Mouse (Mus musculus) embryonic facial prominence, embryonic 12.5 days (tissue): ENCODE measurements around the gene Kcnk2. TPM values are rescaled to one million over a fixed set of nuclear protein-coding genes. Genes with fewer than 3 reads are reported as not detected.

Experiments
- ATAC-seq: fragments of 200-750 bp; cut with Nextera tagmentation; 2 replicates; pipeline ENCODE4 v1.8.0; 2017; ENCODE audit not compliant: insufficient number of reproducible peaks, insufficient read depth, low FRiP score, low TSS enrichment
- H3K27ac ChIP-seq: fragments of 300-500 bp; sonication (generic); 2 replicates; pipeline ENCODE4 v1.5.1; 2016; ENCODE audit warnings: mild to moderate bottlenecking
- H3K27me3 ChIP-seq: fragments of 300-500 bp; sonication (generic); 2 replicates; pipeline ENCODE4 v1.6.1; 2016; ENCODE audit warnings: mild to moderate bottlenecking, moderate library complexity
- H3K36me3 ChIP-seq: fragments of 300-500 bp; sonication (generic); 2 replicates; pipeline ENCODE4 v1.6.1; 2016; ENCODE audit warnings: mild to moderate bottlenecking
- H3K4me1 ChIP-seq: fragments of 300-500 bp; sonication (generic); 2 replicates; pipeline ENCODE4 v1.6.1; 2016
- H3K4me2 ChIP-seq: fragments of 300-500 bp; sonication (generic); replicated peaks from 2 replicates; pipeline ENCODE4 v1.6.1; 2016; ENCODE audit warnings: mild to moderate bottlenecking, moderate library complexity
- H3K4me3 ChIP-seq: fragments of 300-500 bp; sonication (generic); 2 replicates; pipeline ENCODE4 v1.5.1; 2016; ENCODE audit warnings: mild to moderate bottlenecking
- H3K9ac ChIP-seq: fragments of 300-500 bp; sonication (generic); 2 replicates; pipeline ENCODE4 v1.6.1; 2016; ENCODE audit warnings: mild to moderate bottlenecking, moderate library complexity
- H3K9me3 ChIP-seq: fragments of 300-500 bp; sonication (generic); 2 replicates; pipeline ENCODE4 v1.6.1; 2016; ENCODE audit warnings: mild to moderate bottlenecking, moderate library complexity
- WGBS: fragments of 180-500 bp; shearing (Covaris S2); methylation state at CpG from one replicate; pipeline ENCODE4 v1.1.7; 2016; 5-methylcytosine and 5-hydroxymethylcytosine counted together
- polyA plus RNA-seq: library from polyadenylated mRNA; unstranded; fragments of >200 nt; fragmentation: Nextera tagmentation; extraction: Ambion mirVana; gene quantifications from 2 replicates; pipeline ENCODE4 v1.2.1, GENCODE M21; 2016

The Kcnk2 gene
- polyA plus RNA-seq, 1 experiment from 2014 or later: 6.3 TPM

GRCm38 (mm10) chr1:189342416-189343104, 59.5 kb downstream of the Kcnk2 start:
- Histone ChIP-seq H3K4me1 (peaks cover 10% of the 10 kb centered on the region; the same call in 1 of the 2 replicates), H3K27me3 (peaks cover 29% of the 10 kb centered on the region), H3K27ac (no peak overlapping the region), H3K4me3 (peak overlapping the region; percentile 62), H3K9ac (peak overlapping the region; percentile 27; the same call in 1 of the 2 replicates), H3K4me2 (peak overlapping the region; percentile 97), H3K9me3 (no peaks in the 10 kb centered on the region), H3K36me3 (no peaks in the 10 kb centered on the region)
- WGBS: 4% methylated on average over 30 of the region's 30 CpGs
- ATAC-seq: no peak

GRCm38 (mm10) chr1:189341381-189341917, 60.6 kb downstream of the Kcnk2 start:
- Histone ChIP-seq H3K9me3 (no peaks in the 10 kb centered on the region), H3K27me3 (peaks cover 29% of the 10 kb centered on the region), H3K4me2 (no peak overlapping the region; the same call in 1 of the 2 replicates), H3K27ac (no peak overlapping the region), H3K4me3 (no peak overlapping the region), H3K36me3 (no peaks in the 10 kb centered on the region), H3K9ac (no peak overlapping the region; the same call in 1 of the 2 replicates), H3K4me1 (peaks cover 10% of the 10 kb centered on the region; the same call in 1 of the 2 replicates)
- ATAC-seq: no peak
- 37% methylated on average over 4 of the region's 4 CpGs for WGBS

- Histone ChIP-seq H3K4me1 (no peaks in the 10 kb centered on the region), H3K4me2 (no peak overlapping the region), H3K4me3 (no peak overlapping the region), H3K9ac (no peak overlapping the region), H3K36me3 (no peaks in the 10 kb centered on the region), H3K27me3 (no peaks in the 10 kb centered on the region), H3K9me3 (no peaks in the 10 kb centered on the region), H3K27ac (no peak overlapping the region)
- 67% methylated on average over 2 of the region's 2 CpGs for WGBS
- no peak for ATAC-seq
These were observed 86.2 kb downstream of the Kcnk2 start for GRCm38 (mm10) chr1:189315896-189316295.

GRCm38 (mm10) chr1:189314495-189314894, 87.6 kb downstream of the Kcnk2 start:
- H3K9ac ChIP-seq: no peak overlapping the region
- no peak overlapping the region for H3K4me3 ChIP-seq
- H3K4me1 ChIP-seq: no peaks in the 10 kb centered on the region
- ATAC-seq: no peak
- H3K9me3 ChIP-seq: no peaks in the 10 kb centered on the region
- no peak overlapping the region for H3K27ac ChIP-seq
- H3K27me3 ChIP-seq: no peaks in the 10 kb centered on the region
- H3K4me2 ChIP-seq: no peak overlapping the region
- WGBS: 62% methylated on average over 6 of the region's 6 CpGs
- no peaks in the 10 kb centered on the region for H3K36me3 ChIP-seq

- Histone ChIP-seq H3K9me3 (no peaks in the 10 kb centered on the region), H3K4me1 (no peaks in the 10 kb centered on the region), H3K27me3 (no peaks in the 10 kb centered on the region), H3K4me3 (no peak overlapping the region), H3K4me2 (no peak overlapping the region), H3K27ac (no peak overlapping the region), H3K36me3 (no peaks in the 10 kb centered on the region), H3K9ac (no peak overlapping the region)
- no peak for ATAC-seq
- WGBS: 72% methylated on average over 7 of the region's 7 CpGs
These were observed 88.3 kb downstream of the Kcnk2 start for GRCm38 (mm10) chr1:189313750-189314149.

GRCm38 (mm10) chr1:189310145-189310544, 91.9 kb downstream of the Kcnk2 start:
- no peaks in the 10 kb centered on the region for H3K4me1 ChIP-seq
- ATAC-seq: no peak
- H3K36me3 ChIP-seq: no peaks in the 10 kb centered on the region
- no peak overlapping the region for H3K9ac ChIP-seq
- H3K27me3 ChIP-seq: no peaks in the 10 kb centered on the region
- no peak overlapping the region for H3K4me2 ChIP-seq
- no peak overlapping the region for H3K27ac ChIP-seq
- WGBS: 82% methylated on average over 2 of the region's 2 CpGs
- H3K4me3 ChIP-seq: no peak overlapping the region
- no peaks in the 10 kb centered on the region for H3K9me3 ChIP-seq

GRCm38 (mm10) chr1:189304988-189305522, 97.0 kb downstream of the Kcnk2 start:
- Histone ChIP-seq H3K27me3 (no peaks in the 10 kb centered on the region), H3K27ac (no peak overlapping the region), H3K36me3 (no peaks in the 10 kb centered on the region), H3K4me2 (no peak overlapping the region), H3K9ac (no peak overlapping the region), H3K9me3 (no peaks in the 10 kb centered on the region), H3K4me3 (no peak overlapping the region), H3K4me1 (no peaks in the 10 kb centered on the region)
- 74% methylated on average over 8 of the region's 8 CpGs for WGBS
- ATAC-seq: no peak

- ATAC-seq: no peak
- Histone ChIP-seq H3K4me3 (no peak overlapping the region), H3K27me3 (no peaks in the 10 kb centered on the region), H3K4me1 (no peaks in the 10 kb centered on the region), H3K36me3 (no peaks in the 10 kb centered on the region), H3K9ac (no peak overlapping the region), H3K9me3 (no peaks in the 10 kb centered on the region), H3K27ac (no peak overlapping the region), H3K4me2 (no peak overlapping the region)
- 78% methylated on average over 3 of the region's 3 CpGs for WGBS
These were observed 99.1 kb downstream of the Kcnk2 start for GRCm38 (mm10) chr1:189303001-189303400.

- WGBS: 86% methylated on average over 12 of the region's 12 CpGs
- H3K4me2 ChIP-seq: no peak overlapping the region
- no peaks in the 10 kb centered on the region for H3K36me3 ChIP-seq
- ATAC-seq: no peak
- no peak overlapping the region for H3K27ac ChIP-seq
- no peaks in the 10 kb centered on the region for H3K9me3 ChIP-seq
- H3K27me3 ChIP-seq: no peaks in the 10 kb centered on the region
- no peaks in the 10 kb centered on the region for H3K4me1 ChIP-seq
- no peak overlapping the region for H3K4me3 ChIP-seq
- H3K9ac ChIP-seq: no peak overlapping the region
These were observed 108.2 kb downstream of the Kcnk2 start for GRCm38 (mm10) chr1:189293679-189294406.

- H3K27me3 ChIP-seq: no peaks in the 10 kb centered on the region
- no peak for ATAC-seq
- H3K36me3 ChIP-seq: no peaks in the 10 kb centered on the region
- H3K4me1 ChIP-seq: no peaks in the 10 kb centered on the region
- H3K9ac ChIP-seq: no peak overlapping the region
- H3K4me3 ChIP-seq: no peak overlapping the region
- 69% methylated on average over 3 of the region's 3 CpGs for WGBS
- no peak overlapping the region for H3K4me2 ChIP-seq
- H3K9me3 ChIP-seq: no peaks in the 10 kb centered on the region
- no peak overlapping the region for H3K27ac ChIP-seq
These were observed 111.2 kb downstream of the Kcnk2 start for GRCm38 (mm10) chr1:189290885-189291284.

GRCm38 (mm10) chr1:189288948-189289347, 113.1 kb downstream of the Kcnk2 start:
- Histone ChIP-seq H3K9ac (no peak overlapping the region), H3K9me3 (no peaks in the 10 kb centered on the region), H3K27ac (no peak overlapping the region), H3K4me3 (no peak overlapping the region), H3K4me2 (no peak overlapping the region), H3K36me3 (no peaks in the 10 kb centered on the region), H3K4me1 (no peaks in the 10 kb centered on the region), H3K27me3 (no peaks in the 10 kb centered on the region)
- WGBS: 89% methylated on average over 8 of the region's 8 CpGs
- ATAC-seq: no peak

- 77% methylated on average over 2 of the region's 2 CpGs for WGBS
- no peak overlapping the region for H3K4me2 ChIP-seq
- H3K9ac ChIP-seq: no peak overlapping the region
- no peaks in the 10 kb centered on the region for H3K4me1 ChIP-seq
- no peaks in the 10 kb centered on the region for H3K36me3 ChIP-seq
- no peak overlapping the region for H3K4me3 ChIP-seq
- no peak overlapping the region for H3K27ac ChIP-seq
- H3K27me3 ChIP-seq: no peaks in the 10 kb centered on the region
- H3K9me3 ChIP-seq: no peaks in the 10 kb centered on the region
- ATAC-seq: no peak
These were observed 129.8 kb downstream of the Kcnk2 start for GRCm38 (mm10) chr1:189272281-189272680.
